Mouse (Mus musculus) layer of hippocampus, adult 9-10 months (tissue): Measurements from ENCODE around the gene Dcaf8.

Experiments used
- DNase-seq: peaks from one replicate; pipeline ENCODE4 v3.0.0; 2022; ENCODE audit warnings: low spot score

Dcaf8 gene

GRCm38 (mm10) chr1:172148279-172148954 is 533 bp downstream of the Dcaf8 start:
- no peak for DNase-seq

GRCm38 (mm10) chr1:172148955-172149815 is 1.3 kb downstream of the Dcaf8 start:
- DNase-seq: no peak

GRCm38 (mm10) chr1:172154536-172154935 is 6.7 kb downstream of the Dcaf8 start:
- no peak for DNase-seq

- no peak for DNase-seq
Observed at GRCm38 (mm10) chr1:172155518-172155917, 7.6 kb downstream of the Dcaf8 start.

GRCm38 (mm10) chr1:172159970-172160369 is 12.1 kb downstream of the Dcaf8 start:
- no peak for DNase-seq

- DNase-seq: no peak
Observed at GRCm38 (mm10) chr1:172160508-172160907, 12.6 kb downstream of the Dcaf8 start.

GRCm38 (mm10) chr1:172162009-172162408 is 14.1 kb downstream of the Dcaf8 start:
- DNase-seq: no peak

- DNase-seq: no peak
Observed at GRCm38 (mm10) chr1:172162959-172163358, 15.1 kb downstream of the Dcaf8 start.

GRCm38 (mm10) chr1:172167911-172168310 is 20.0 kb downstream of the Dcaf8 start:
- no peak for DNase-seq

- DNase-seq: no peak
Observed at GRCm38 (mm10) chr1:172169809-172170208, 21.9 kb downstream of the Dcaf8 start.

- DNase-seq: no peak
Observed at GRCm38 (mm10) chr1:172172381-172172780, 24.5 kb downstream of the Dcaf8 start.

- no peak for DNase-seq
Observed at GRCm38 (mm10) chr1:172173181-172173580, 25.3 kb downstream of the Dcaf8 start.

- DNase-seq: no peak
Observed at GRCm38 (mm10) chr1:172177791-172178190, 29.9 kb downstream of the Dcaf8 start.

GRCm38 (mm10) chr1:172179102-172179501 is 31.2 kb downstream of the Dcaf8 start:
- DNase-seq: no peak

- DNase-seq: no peak
Observed at GRCm38 (mm10) chr1:172180881-172181280, 33.0 kb downstream of the Dcaf8 start.

- no peak for DNase-seq
Observed at GRCm38 (mm10) chr1:172181777-172182176, 33.9 kb downstream of the Dcaf8 start.

- no peak for DNase-seq
Observed at GRCm38 (mm10) chr1:172183056-172183455, 35.2 kb downstream of the Dcaf8 start.

GRCm38 (mm10) chr1:172183915-172184314 is 36.0 kb downstream of the Dcaf8 start:
- no peak for DNase-seq

GRCm38 (mm10) chr1:172186401-172187289 is 38.8 kb downstream of the Dcaf8 start:
- DNase-seq: no peak

- no peak for DNase-seq
Observed at GRCm38 (mm10) chr1:172188891-172189290, 41.0 kb downstream of the Dcaf8 start.

- DNase-seq: no peak
Observed at GRCm38 (mm10) chr1:172191578-172191977, 43.7 kb downstream of the Dcaf8 start.

- DNase-seq: no peak
Observed at GRCm38 (mm10) chr1:172192217-172192616, 44.3 kb downstream of the Dcaf8 start.
